Mouse (Mus musculus) ES-Bruce4 (cell line): ENCODE measurements at regions not wholly inside any gene's neighbourhood (a gene's known extent, or its start where the extent isn't known, plus 50 kb on each side); places are given as distances from the start of the nearest gene placed in this dataset.

Source experiments
- CTCF ChIP-seq: IDR thresholded peaks from one replicate; pipeline ENCODE4 v1.8.1; 2011; ENCODE audit warnings: low read depth, low read length
- EP300 ChIP-seq: IDR thresholded peaks from 2 replicates; pipeline ENCODE4 v1.6.1; 2011; ENCODE audit warnings: low read depth, low read length; ENCODE audit not compliant: insufficient read depth
- POLR2A ChIP-seq: IDR thresholded peaks from one replicate; pipeline ENCODE4 v1.8.1; 2011; ENCODE audit warnings: low read length; ENCODE audit not compliant: insufficient read depth

- TF ChIP-seq POLR2A (no peak), EP300 (no peak), CTCF (no peak)
Observed at GRCm38 (mm10) chr1:24972681-24973080, 294.3 kb downstream of the Lmbrd1 start.
